Mouse (Mus musculus): ENCODE measurements at regions not wholly inside any gene's neighbourhood (a gene's known extent, or its start where the extent isn't known, plus 50 kb on each side); places are given as distances from the start of the nearest gene placed in this dataset.

GRCm38 (mm10) chr3:37977453-37977852 lies 253.2 kb upstream of the Gm5148 start:
- DNase-seq (ENCODE audit: low read depth, low spot score): peak; percentile 53

- DNase-seq (ENCODE audit: low read depth, low spot score): no peak
These were observed 252.3 kb upstream of the Gm5148 start for GRCm38 (mm10) chr3:37976566-37976965.

GRCm38 (mm10) chr3:37975194-37975756 lies 251.0 kb upstream of the Gm5148 start:
- no peak for DNase-seq (ENCODE audit: low read depth, low spot score)

- peak; percentile 55 for DNase-seq (ENCODE audit: low read depth, low spot score)
These were observed 248.6 kb upstream of the Gm5148 start for GRCm38 (mm10) chr3:37972931-37973330.

GRCm38 (mm10) chr3:37971240-37971639 lies 246.9 kb upstream of the Gm5148 start:
- no peak for DNase-seq (ENCODE audit: low read depth, low spot score)

- DNase-seq (ENCODE audit: low read depth, low spot score): no peak
These were observed 244.4 kb upstream of the Gm5148 start for GRCm38 (mm10) chr3:37968654-37969053.

- DNase-seq (ENCODE audit: low read depth, low spot score): peak; percentile 93
These were observed 240.9 kb upstream of the Gm5148 start for GRCm38 (mm10) chr3:37965221-37965620.

- no peak for DNase-seq (ENCODE audit: low read depth, low spot score)
These were observed 239.8 kb upstream of the Gm5148 start for GRCm38 (mm10) chr3:37964083-37964482.

- DNase-seq (ENCODE audit: low read depth, low spot score): no peak
These were observed 238.5 kb upstream of the Gm5148 start for GRCm38 (mm10) chr3:37962811-37963210.

- peak; percentile 83 for DNase-seq (ENCODE audit: low read depth, low spot score)
These were observed 237.9 kb upstream of the Gm5148 start for GRCm38 (mm10) chr3:37962043-37962810.

GRCm38 (mm10) chr3:37958361-37958978 lies 234.2 kb upstream of the Gm5148 start:
- DNase-seq (ENCODE audit: low read depth, low spot score): no peak

- no peak for DNase-seq (ENCODE audit: low read depth, low spot score)
These were observed 232.3 kb upstream of the Gm5148 start for GRCm38 (mm10) chr3:37956543-37956942.

GRCm38 (mm10) chr3:37952891-37953290 lies 228.6 kb upstream of the Gm5148 start:
- peak; percentile 58 for DNase-seq (ENCODE audit: low read depth, low spot score)

- DNase-seq (ENCODE audit: low read depth, low spot score): no peak
These were observed 228.0 kb upstream of the Gm5148 start for GRCm38 (mm10) chr3:37952251-37952650.

- DNase-seq (ENCODE audit: low read depth, low spot score): peak; percentile 60
These were observed 219.4 kb upstream of the Gm5148 start for GRCm38 (mm10) chr3:37943661-37944060.

- DNase-seq (ENCODE audit: low read depth, low spot score): peak; percentile 80
These were observed 215.7 kb upstream of the Gm5148 start for GRCm38 (mm10) chr3:37940016-37940415.

GRCm38 (mm10) chr3:37938870-37939269 lies 214.6 kb upstream of the Gm5148 start:
- peak; percentile 65 for DNase-seq (ENCODE audit: low read depth, low spot score)

- DNase-seq (ENCODE audit: low read depth, low spot score): peak; percentile 78
These were observed 213.9 kb upstream of the Gm5148 start for GRCm38 (mm10) chr3:37938284-37938596.

GRCm38 (mm10) chr3:37937381-37938283 lies 213.3 kb upstream of the Gm5148 start:
- DNase-seq (ENCODE audit: low read depth, low spot score): no peak

GRCm38 (mm10) chr3:37936251-37936931 lies 212.1 kb upstream of the Gm5148 start:
- DNase-seq (ENCODE audit: low read depth, low spot score): peak; percentile 47
